Mouse (Mus musculus) limb, embryonic 14.5 days (tissue): ENCODE measurements around the gene Iqca. TPM values are rescaled to one million over a fixed set of nuclear protein-coding genes. Genes with fewer than 3 reads are reported as not detected.

Experiments
- ATAC-seq: fragments of 200-750 bp; cut with Nextera tagmentation; 2 replicates; pipeline ENCODE4 v1.8.0; 2017; ENCODE audit warnings: low read depth, moderate number of reproducible peaks, moderate TSS enrichment; ENCODE audit not compliant: low FRiP score
- DNase-seq: peaks from one replicate; pipeline ENCODE4 v3.0.0-alpha.2; 2015; ENCODE audit warnings: low spot score
- H3K27ac ChIP-seq: fragments of 300-500 bp; sonication (generic); replicated peaks from 2 replicates; pipeline ENCODE4 v1.5.1; 2014; ENCODE audit warnings: low read depth, mild to moderate bottlenecking, low read length, moderate library complexity, mixed read lengths
- H3K27me3 ChIP-seq: fragments of 300-500 bp; sonication (generic); 2 replicates; pipeline ENCODE4 v1.6.1; 2014; ENCODE audit warnings: low read length, mixed read lengths; ENCODE audit not compliant: control insufficient read depth, insufficient read depth
- H3K36me3 ChIP-seq: fragments of 300-500 bp; sonication (generic); 2 replicates; pipeline ENCODE4 v1.6.1; 2014; ENCODE audit warnings: mild to moderate bottlenecking, low read length, moderate library complexity, mixed read lengths; ENCODE audit not compliant: control insufficient read depth, insufficient read depth
- H3K4me1 ChIP-seq: fragments of 300-500 bp; sonication (generic); 2 replicates; pipeline ENCODE4 v1.6.1; 2014; ENCODE audit warnings: antibody characterized with exemption, low read length, mixed read lengths; ENCODE audit not compliant: control insufficient read depth, insufficient read depth
- H3K4me2 ChIP-seq: fragments of 300-500 bp; sonication (generic); replicated peaks from 2 replicates; pipeline ENCODE4 v1.6.1; 2014; ENCODE audit warnings: low read depth, mild to moderate bottlenecking, low read length, moderate library complexity; ENCODE audit not compliant: severe bottlenecking
- H3K4me3 ChIP-seq: fragments of 300-500 bp; sonication (generic); replicated peaks from 2 replicates; pipeline ENCODE4 v1.5.1; 2014; ENCODE audit warnings: low read length
- H3K9ac ChIP-seq: fragments of 300-500 bp; sonication (generic); 2 replicates; pipeline ENCODE4 v1.6.1; 2014; ENCODE audit warnings: mild to moderate bottlenecking, low read depth, low read length, moderate library complexity; ENCODE audit not compliant: severe bottlenecking
- H3K9me3 ChIP-seq: fragments of 300-500 bp; sonication (generic); 2 replicates; pipeline ENCODE4 v1.6.1; 2016; ENCODE audit warnings: low read length; ENCODE audit not compliant: control insufficient read depth
- POLR2A ChIP-seq: fragments of 200-500 bp; IDR thresholded peaks from 2 replicates; pipeline ENCODE4 v1.8.0; 2012; ENCODE audit warnings: inconsistent platforms, mild to moderate bottlenecking, moderate library complexity, borderline replicate concordance; ENCODE audit not compliant: insufficient read depth, insufficient read length; ENCODE audit errors: extremely low read depth
- WGBS: fragments of 180-500 bp; shearing (Covaris S2); extraction: QIAGEN DNeasy Blood & Tissue Kit; methylation state at CpG from one replicate; pipeline ENCODE4 v1.1.7; 2014; 5-methylcytosine and 5-hydroxymethylcytosine counted together
- polyA plus RNA-seq, 2 experiments: library from polyadenylated mRNA; depleted of rRNA in 1 of 2; stranded (reverse) in 1 of 2; unstranded in 1 of 2; fragments of >200 nt; fragmentation: Nextera tagmentation in 1 of 2; extraction: Ambion mirVana in 1 of 2; gene quantifications; 2 replicates each; pipeline versions ENCODE4 v1.2.1 to v1.2.3; 2012 to 2014

The Iqca gene
- polyA plus RNA-seq, 2 experiments: 0.14 to 0.54 TPM

DNA sequence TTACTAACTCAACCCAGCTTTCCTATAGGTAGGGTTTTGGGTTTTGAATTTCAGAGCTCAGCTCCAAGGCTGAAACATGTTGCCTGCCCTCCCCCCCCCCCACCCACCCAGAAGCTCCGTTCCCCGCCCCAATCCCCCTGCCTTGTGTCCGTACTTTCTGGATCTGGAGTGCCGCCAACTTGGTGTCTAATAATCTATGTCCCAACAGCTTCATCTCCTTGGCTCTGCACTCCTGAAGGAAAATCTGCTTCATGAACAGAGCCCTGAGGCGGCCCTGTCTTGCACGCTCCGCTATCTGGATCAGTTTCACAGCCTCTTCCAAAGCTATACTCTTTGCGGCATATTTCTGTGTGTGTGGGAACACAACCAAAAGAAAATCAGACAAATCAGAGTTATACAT lies 13.5 kb downstream of the Iqca start:
- Histone ChIP-seq H3K4me3 (no peak overlapping the region), H3K27ac (no peak overlapping the region), H3K4me1 (0 out of 2 replicates have a peak, but pooled peaks cover 4% of the 10 kb centered on the region), H3K9ac (no peak overlapping the region), H3K27me3 (no peaks in the 10 kb centered on the region), H3K4me2 (no peak overlapping the region), H3K36me3 (no peaks in the 10 kb centered on the region), H3K9me3 (no peaks in the 10 kb centered on the region)
- no peak for TF ChIP-seq POLR2A
- ATAC-seq (no peak), DNase-seq (peak; percentile 67)
- WGBS: 48% methylated on average over 8 of the region's 8 CpGs

DNA sequence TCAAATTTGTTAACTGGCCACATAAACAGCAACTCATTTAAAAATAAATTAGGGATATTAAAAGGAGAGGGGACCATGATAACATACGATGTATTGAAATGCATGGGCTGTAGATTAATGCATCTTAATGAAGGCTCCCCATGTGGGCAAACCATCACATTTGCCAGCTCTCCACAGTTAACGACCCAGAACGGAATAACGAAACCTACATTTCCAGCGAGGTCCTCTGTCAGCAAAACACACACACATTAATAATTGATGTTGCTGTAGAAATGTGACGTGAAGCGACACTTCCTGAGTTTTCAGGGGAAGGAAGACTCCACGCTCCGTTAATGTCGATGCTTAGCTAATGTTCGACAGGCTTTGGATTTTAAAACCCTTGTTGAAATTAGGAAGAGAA lies 20.8 kb downstream of the Iqca start:
- Histone ChIP-seq H3K36me3 (no peaks in the 10 kb centered on the region), H3K4me1 (peaks cover 7% of the 10 kb centered on the region; the same call in 1 of the 2 replicates), H3K9ac (no peak overlapping the region), H3K4me3 (no peak overlapping the region), H3K9me3 (no peaks in the 10 kb centered on the region), H3K27me3 (no peaks in the 10 kb centered on the region), H3K4me2 (no peak overlapping the region), H3K27ac (no peak overlapping the region)
- 46% methylated on average over 11 of the region's 11 CpGs for WGBS
- no peak for TF ChIP-seq POLR2A
- DNase-seq (no peak), ATAC-seq (no peak)

DNA sequence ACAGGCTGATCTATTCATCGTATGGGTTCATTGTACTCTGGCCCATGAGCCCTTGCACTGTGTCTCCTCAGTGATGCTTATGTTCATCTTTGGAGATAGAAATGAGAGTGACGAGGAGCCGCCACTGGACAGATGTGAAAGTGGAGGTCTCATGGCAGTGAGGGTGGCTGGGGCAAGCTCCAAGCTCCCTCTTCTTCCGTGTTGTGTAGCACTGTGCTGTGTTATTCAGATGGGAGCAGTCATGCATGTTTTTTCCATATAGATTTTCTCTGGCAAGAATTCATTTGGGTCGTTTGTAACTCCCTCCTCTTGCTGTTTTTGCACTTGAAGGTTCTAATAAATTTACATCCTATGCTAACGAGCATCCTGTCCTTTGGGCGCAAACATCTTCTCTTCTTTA lies 21.2 kb downstream of the Iqca start:
- TF ChIP-seq POLR2A: no peak
- ATAC-seq (no peak), DNase-seq (no peak)
- H3K4me2 ChIP-seq: no peak overlapping the region
- peaks cover 7% of the 10 kb centered on the region; the same call in 1 of the 2 replicates for H3K4me1 ChIP-seq
- H3K27ac ChIP-seq: no peak overlapping the region
- WGBS: 66% methylated on average over 7 of the region's 7 CpGs
- H3K9me3 ChIP-seq: no peaks in the 10 kb centered on the region
- H3K4me3 ChIP-seq: no peak overlapping the region
- no peak overlapping the region for H3K9ac ChIP-seq
- H3K27me3 ChIP-seq: no peaks in the 10 kb centered on the region
- no peaks in the 10 kb centered on the region for H3K36me3 ChIP-seq

DNA sequence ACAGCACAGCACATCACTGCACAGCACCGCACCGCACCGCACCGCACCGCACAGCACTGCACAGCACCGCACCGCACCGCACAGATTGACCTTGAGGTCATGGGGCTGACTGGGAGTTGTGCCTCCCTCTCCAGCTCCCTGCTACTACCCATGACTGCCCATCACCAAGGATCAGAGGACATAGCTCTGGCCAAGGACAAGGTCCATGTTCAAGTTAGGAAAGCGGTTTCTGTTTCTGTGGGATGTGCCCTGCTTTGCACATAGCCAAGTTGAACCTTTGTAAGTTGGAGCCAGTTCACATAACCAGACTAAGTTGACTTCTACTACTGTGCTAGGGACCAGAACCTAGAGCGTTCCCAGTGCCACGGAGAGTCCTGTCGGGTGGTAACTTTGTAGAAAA lies 28.6 kb downstream of the Iqca start:
- Histone ChIP-seq H3K9ac (no peak overlapping the region), H3K27me3 (peaks cover 7% of the 10 kb centered on the region; the same call in 1 of the 2 replicates), H3K4me3 (no peak overlapping the region), H3K9me3 (no peaks in the 10 kb centered on the region), H3K36me3 (no peaks in the 10 kb centered on the region), H3K27ac (no peak overlapping the region), H3K4me1 (peaks cover 4% of the 10 kb centered on the region; the same call in 1 of the 2 replicates), H3K4me2 (no peak overlapping the region)
- no peak for DNase-seq
- no peak for ATAC-seq
- TF ChIP-seq POLR2A: no peak
- WGBS: 98% methylated on average over 12 of the region's 12 CpGs

DNA sequence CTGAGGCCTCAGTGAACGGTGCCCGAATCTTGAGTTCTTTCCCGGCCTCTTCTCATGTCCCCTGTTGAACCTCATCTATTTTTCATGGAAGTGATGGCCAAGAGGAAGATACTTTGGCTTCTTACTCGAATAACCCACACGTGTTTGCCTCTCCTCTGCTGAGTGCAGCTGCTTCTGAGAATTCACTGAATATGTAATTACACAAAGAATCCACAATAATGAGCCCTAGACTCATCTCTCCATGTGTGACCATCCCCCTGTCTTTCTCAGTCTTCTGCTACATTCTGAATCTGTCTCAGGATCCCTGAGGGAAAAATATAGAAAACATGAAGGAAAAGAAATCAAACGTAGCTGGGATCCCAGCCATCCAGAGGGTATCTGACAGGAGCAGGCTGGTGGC lies 32.5 kb downstream of the Iqca start:
- ATAC-seq: no peak
- DNase-seq: no peak
- Histone ChIP-seq H3K36me3 (no peaks in the 10 kb centered on the region), H3K4me3 (no peak overlapping the region), H3K27me3 (peaks cover 19% of the 10 kb centered on the region), H3K9ac (no peak overlapping the region), H3K4me1 (peaks cover 10% of the 10 kb centered on the region; the same call in 1 of the 2 replicates), H3K4me2 (no peak overlapping the region), H3K9me3 (no peaks in the 10 kb centered on the region), H3K27ac (no peak overlapping the region)
- 81% methylated on average over 6 of the region's 6 CpGs for WGBS
- TF ChIP-seq POLR2A: no peak

DNA sequence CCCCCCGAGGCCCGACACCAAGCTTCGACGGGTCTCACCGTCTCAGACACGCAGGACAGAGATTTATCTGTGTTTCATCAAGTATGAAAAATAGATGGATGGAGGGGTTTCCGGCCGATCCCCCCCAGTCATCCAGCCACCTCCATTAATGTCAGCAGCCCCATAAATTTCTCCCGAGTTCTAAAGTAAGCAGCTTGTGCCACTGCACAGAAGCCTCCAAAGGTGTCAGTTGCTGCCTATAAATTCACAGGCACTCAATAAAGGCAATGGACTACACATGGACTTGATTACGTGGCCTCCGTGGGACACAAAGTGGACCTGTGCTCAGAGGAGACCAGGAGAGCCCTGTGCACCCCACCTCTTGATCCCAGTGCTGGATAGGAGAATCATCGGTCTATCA lies 34.0 kb downstream of the Iqca start:
- 14% methylated on average over 12 of the region's 12 CpGs for WGBS
- Histone ChIP-seq H3K27me3 (peaks cover 26% of the 10 kb centered on the region), H3K4me2 (no peak overlapping the region; the same call in 1 of the 2 replicates), H3K9ac (no peak overlapping the region), H3K4me1 (peaks cover 11% of the 10 kb centered on the region; the same call in 1 of the 2 replicates), H3K27ac (no peak overlapping the region), H3K4me3 (no peak overlapping the region), H3K9me3 (no peaks in the 10 kb centered on the region), H3K36me3 (no peaks in the 10 kb centered on the region)
- no peak for DNase-seq
- no peak for ATAC-seq
- no peak for TF ChIP-seq POLR2A
